Mouse (Mus musculus): Measurements from ENCODE around the gene Sh3pxd2a. TPM values are rescaled to one million over a fixed set of nuclear protein-coding genes. Genes with fewer than 3 reads are reported as not detected.
A peak's percentile ranks its signal among the peaks of the same experiment; 100 is the strongest.

Sh3pxd2a gene
- polyA plus RNA-seq, 1 experiment from 2014 or later: 6.4 TPM

GRCm38 (mm10) chr19:47306128-47306916, 157.9 kb downstream of the Sh3pxd2a start:
- ATAC-seq (replicated peaks; ENCODE audit: low FRiP score): no peak
- peak overlapping the region; percentile 75 for H3K27ac ChIP-seq
- peaks cover 67% of the 10 kb centered on the region for H3K4me1 ChIP-seq
- 76% methylated on average over 14 of the region's 14 CpGs for WGBS
- H3K27me3 ChIP-seq: no peaks in the 10 kb centered on the region
- no peaks in the 10 kb centered on the region for H3K9me3 ChIP-seq (replicated peaks)
- no peak overlapping the region for H3K9ac ChIP-seq
- H3K4me2 ChIP-seq: no peak overlapping the region
- no peak overlapping the region for H3K4me3 ChIP-seq (replicated peaks)
- peaks cover 34% of the 10 kb centered on the region for H3K36me3 ChIP-seq

DNA sequence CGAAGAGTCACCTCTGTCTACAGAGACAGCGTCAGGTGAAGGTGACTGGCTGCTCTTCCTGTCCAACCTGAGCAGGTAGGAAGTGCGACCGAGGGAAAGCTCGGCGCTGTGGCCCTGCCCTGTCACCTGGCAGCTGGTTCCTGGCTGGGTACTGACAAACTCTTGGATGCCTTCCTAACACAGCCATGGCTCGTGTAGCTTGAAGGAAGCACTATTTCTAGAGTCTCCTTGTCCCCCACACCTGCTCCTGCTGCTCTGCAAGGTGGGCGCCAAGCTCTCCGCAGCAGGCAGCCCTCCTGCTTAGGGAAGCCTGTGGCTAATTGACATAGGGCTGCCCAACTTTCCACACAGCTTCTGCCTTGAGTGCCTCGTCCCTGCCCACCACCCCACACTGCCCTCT, 158.8 kb downstream of the Sh3pxd2a start:
- H3K4me3 ChIP-seq (replicated peaks): no peak overlapping the region
- WGBS: 89% methylated on average over 10 of the region's 10 CpGs
- no peak overlapping the region for H3K9ac ChIP-seq
- peaks cover 31% of the 10 kb centered on the region for H3K36me3 ChIP-seq
- H3K27me3 ChIP-seq: no peaks in the 10 kb centered on the region
- no peak overlapping the region for H3K4me2 ChIP-seq
- H3K4me1 ChIP-seq: peaks cover 71% of the 10 kb centered on the region
- no peak overlapping the region for H3K27ac ChIP-seq
- ATAC-seq (replicated peaks; ENCODE audit: low FRiP score): no peak
- no peaks in the 10 kb centered on the region for H3K9me3 ChIP-seq (replicated peaks)

DNA sequence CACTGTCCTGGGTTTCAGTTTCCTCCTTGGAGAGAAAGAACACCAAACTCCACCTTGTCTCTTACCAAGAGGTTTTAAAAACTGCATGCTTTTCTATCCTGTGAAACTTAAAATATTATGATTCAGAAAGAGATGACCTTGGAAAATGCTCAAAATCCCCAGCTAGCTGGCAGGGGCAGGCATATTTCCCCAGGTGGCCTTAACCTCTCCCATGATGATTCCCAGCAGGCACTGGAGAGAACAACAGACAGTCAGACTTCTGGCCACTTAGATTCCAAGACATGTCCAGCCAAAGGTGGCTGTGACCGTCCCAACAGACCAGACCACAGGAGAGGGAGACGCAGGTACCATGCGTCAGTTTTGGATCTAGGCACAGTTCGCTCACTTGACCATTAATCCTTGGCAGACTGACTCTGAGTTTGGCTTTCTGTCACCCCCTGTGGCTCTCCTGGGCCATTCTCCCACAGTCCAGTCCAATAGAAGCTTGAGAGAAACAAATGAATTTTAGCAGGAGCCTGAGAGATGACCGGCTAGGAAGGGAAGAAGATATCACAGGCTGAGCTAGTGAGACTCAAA, 159.9 kb downstream of the Sh3pxd2a start:
- no peak overlapping the region for H3K9ac ChIP-seq
- H3K36me3 ChIP-seq: peaks cover 25% of the 10 kb centered on the region
- H3K4me3 ChIP-seq (replicated peaks): no peak overlapping the region
- peaks cover 66% of the 10 kb centered on the region for H3K4me1 ChIP-seq
- no peaks in the 10 kb centered on the region for H3K27me3 ChIP-seq
- no peaks in the 10 kb centered on the region for H3K9me3 ChIP-seq (replicated peaks)
- no peak overlapping the region for H3K4me2 ChIP-seq
- ATAC-seq (replicated peaks; ENCODE audit: low FRiP score): no peak
- WGBS: 88% methylated on average over 5 of the region's 5 CpGs
- H3K27ac ChIP-seq: peak overlapping the region; percentile 29; the same call in 1 of the 2 replicates

- no peak overlapping the region for H3K4me2 ChIP-seq
- peak overlapping the region; percentile 96 for H3K27ac ChIP-seq
- ATAC-seq (replicated peaks; ENCODE audit: low FRiP score): no peak
- WGBS: 84% methylated on average over 10 of the region's 10 CpGs
- H3K9ac ChIP-seq: no peak overlapping the region
- H3K4me1 ChIP-seq: peaks cover 66% of the 10 kb centered on the region
- H3K27me3 ChIP-seq: no peaks in the 10 kb centered on the region
- H3K4me3 ChIP-seq (replicated peaks): no peak overlapping the region
- H3K9me3 ChIP-seq (replicated peaks): no peaks in the 10 kb centered on the region
- peaks cover 22% of the 10 kb centered on the region for H3K36me3 ChIP-seq
These were observed 161.1 kb downstream of the Sh3pxd2a start for GRCm38 (mm10) chr19:47303128-47303527.

DNA sequence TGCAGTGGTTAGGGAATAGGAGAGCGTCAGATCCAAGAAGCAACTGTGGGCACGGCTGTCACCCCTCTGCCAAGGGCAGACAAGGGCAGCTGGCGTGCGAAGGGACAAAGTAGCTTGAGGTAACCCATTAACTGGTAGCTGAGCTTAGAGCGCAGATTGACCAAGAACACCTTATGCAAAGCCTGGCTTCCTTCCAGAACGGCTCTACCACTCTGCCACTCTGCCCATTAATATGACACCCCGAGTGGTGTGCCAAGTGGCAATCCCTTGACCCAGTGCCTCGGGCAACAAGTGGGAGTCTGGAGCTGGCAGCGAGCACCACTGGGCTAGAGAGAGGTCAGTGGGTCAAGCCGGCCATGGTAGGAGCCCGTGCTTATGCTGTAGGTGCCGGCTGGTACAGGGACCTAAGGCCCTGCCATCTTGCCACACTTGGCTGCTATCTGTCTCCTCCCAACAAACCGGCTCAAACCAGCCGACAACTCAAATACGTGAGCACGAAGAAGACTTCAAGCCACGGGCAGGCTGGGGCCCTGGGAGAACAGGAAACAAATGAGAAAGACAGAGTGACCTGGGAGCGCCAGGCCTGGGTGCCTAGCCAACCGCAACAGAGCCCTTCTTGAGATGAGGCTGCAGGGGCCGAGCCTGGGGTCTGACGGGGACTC, 161.9 kb downstream of the Sh3pxd2a start:
- peak overlapping the region; percentile 35 for H3K4me2 ChIP-seq
- peak overlapping the region; percentile 96 for H3K27ac ChIP-seq
- no peaks in the 10 kb centered on the region for H3K27me3 ChIP-seq
- H3K9ac ChIP-seq: 0 out of 2 replicates have a peak overlapping the region, but pooled peaks have one; percentile 30
- H3K4me1 ChIP-seq: peaks cover 66% of the 10 kb centered on the region
- peak; percentile 80 for ATAC-seq (replicated peaks; ENCODE audit: low FRiP score)
- no peak overlapping the region for H3K4me3 ChIP-seq (replicated peaks)
- H3K9me3 ChIP-seq (replicated peaks): no peaks in the 10 kb centered on the region
- 33% methylated on average over 21 of the region's 21 CpGs for WGBS
- H3K36me3 ChIP-seq: peaks cover 23% of the 10 kb centered on the region

DNA sequence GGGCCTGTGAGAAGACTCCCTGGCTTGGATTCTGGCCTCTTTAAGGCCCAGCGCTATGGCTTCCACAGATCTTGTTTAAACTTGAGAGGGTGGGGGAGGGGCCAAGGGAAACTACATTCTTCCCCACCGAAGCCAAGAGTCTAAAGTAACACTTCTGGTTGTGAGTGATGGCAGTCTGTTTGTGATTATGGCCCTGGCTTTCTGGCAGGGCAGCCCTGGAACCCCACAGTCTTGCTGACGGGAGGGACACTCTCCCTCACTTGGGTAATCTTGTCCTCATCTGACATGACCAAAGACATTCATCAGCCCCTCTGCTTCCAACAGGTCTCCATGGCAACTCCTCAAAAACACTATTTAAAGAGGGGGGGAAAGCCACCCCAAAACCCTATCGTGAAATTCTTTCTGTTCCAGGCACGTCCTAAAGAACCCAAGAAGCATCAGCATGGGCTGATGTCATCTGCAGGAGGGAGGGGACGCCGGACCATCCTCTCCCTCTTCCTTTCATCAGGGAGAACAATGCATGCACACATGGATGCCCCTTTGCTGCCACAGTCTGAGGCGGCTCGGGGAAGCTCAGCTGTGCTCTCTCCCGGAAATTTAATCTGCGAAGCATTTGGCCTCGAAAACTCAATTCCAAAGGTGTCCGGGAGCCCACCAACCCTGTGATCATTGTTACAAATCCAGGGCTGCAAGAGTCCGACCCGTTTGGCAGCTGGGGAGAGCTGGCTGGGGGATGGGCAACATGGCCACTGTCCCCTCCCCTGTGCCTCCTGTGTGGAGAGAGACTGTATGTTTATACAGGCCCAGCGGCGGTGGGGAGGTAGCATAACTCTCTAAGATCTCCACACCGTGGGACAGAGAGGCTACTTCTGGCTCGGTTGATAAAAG, 162.7 kb downstream of the Sh3pxd2a start:
- no peaks in the 10 kb centered on the region for H3K9me3 ChIP-seq (replicated peaks)

GRCm38 (mm10) chr19:47298100-47298499, 166.1 kb downstream of the Sh3pxd2a start:
- Histone ChIP-seq H3K36me3 (peaks cover 18% of the 10 kb centered on the region), H3K9me3 (replicated peaks) (no peaks in the 10 kb centered on the region), H3K4me1 (peaks cover 41% of the 10 kb centered on the region), H3K4me3 (replicated peaks) (no peak overlapping the region), H3K4me2 (no peak overlapping the region), H3K27ac (no peak overlapping the region), H3K9ac (no peak overlapping the region), H3K27me3 (no peaks in the 10 kb centered on the region)
- ATAC-seq (replicated peaks; ENCODE audit: low FRiP score): no peak
- WGBS: 87% methylated on average over 11 of the region's 11 CpGs

More for the DNA sequence above, 162.7 kb downstream of the Sh3pxd2a start:
- H3K4me1 ChIP-seq: peaks cover 59% of the 10 kb centered on the region
- H3K4me2 ChIP-seq: peak overlapping the region; percentile 35
- peak; percentile 46 for ATAC-seq (replicated peaks; ENCODE audit: low FRiP score)
- H3K9ac ChIP-seq: peak overlapping the region; percentile 30; the same call in 1 of the 2 replicates
- WGBS: 8% methylated on average over 19 of the region's 19 CpGs
- no peak overlapping the region for H3K4me3 ChIP-seq (replicated peaks)
- H3K36me3 ChIP-seq: peaks cover 24% of the 10 kb centered on the region
- H3K27me3 ChIP-seq: no peaks in the 10 kb centered on the region
- peak overlapping the region; percentile 96 for H3K27ac ChIP-seq

DNA sequence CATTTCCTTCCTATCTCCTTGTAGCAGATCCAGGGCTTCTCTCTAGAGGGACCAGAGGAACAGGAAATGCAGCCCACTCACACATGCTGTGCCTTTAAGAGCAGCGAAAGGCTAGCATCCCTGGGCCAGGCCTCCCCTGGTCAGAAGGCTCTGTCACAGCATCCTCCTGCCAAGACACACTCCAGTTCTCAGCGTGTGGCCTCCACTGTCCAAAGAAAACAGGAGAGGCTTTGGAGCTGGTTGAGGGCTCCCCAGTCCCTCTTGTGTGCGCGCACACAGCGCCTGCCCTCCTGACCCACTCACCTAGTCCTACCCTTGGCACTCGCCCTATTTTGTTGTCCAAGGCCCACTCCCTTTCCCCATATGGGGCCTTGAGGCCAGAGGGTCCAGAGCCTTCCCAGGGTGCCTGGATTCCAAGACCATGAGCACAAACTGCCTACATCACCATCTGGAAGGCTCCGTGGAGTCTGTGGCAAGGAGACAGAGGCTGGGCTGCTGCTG, 171.7 kb downstream of the Sh3pxd2a start:
- 43% methylated on average over 7 of the region's 7 CpGs for WGBS

GRCm38 (mm10) chr19:47291307-47292080, 172.7 kb downstream of the Sh3pxd2a start:
- no peaks in the 10 kb centered on the region for H3K27me3 ChIP-seq
- peak; percentile 72 for ATAC-seq (replicated peaks; ENCODE audit: low FRiP score)
- no peaks in the 10 kb centered on the region for H3K9me3 ChIP-seq (replicated peaks)
- WGBS: 43% methylated on average over 7 of the region's 7 CpGs
- H3K36me3 ChIP-seq: peaks cover 21% of the 10 kb centered on the region
- H3K4me2 ChIP-seq: no peak overlapping the region
- H3K4me3 ChIP-seq (replicated peaks): no peak overlapping the region
- H3K27ac ChIP-seq: peak overlapping the region; percentile 81
- no peak overlapping the region for H3K9ac ChIP-seq
- peaks cover 53% of the 10 kb centered on the region for H3K4me1 ChIP-seq

More for the DNA sequence above, 171.7 kb downstream of the Sh3pxd2a start:
- no peaks in the 10 kb centered on the region for H3K27me3 ChIP-seq
- no peak overlapping the region for H3K4me2 ChIP-seq
- H3K9me3 ChIP-seq (replicated peaks): no peaks in the 10 kb centered on the region
- H3K36me3 ChIP-seq: peaks cover 22% of the 10 kb centered on the region
- H3K9ac ChIP-seq: no peak overlapping the region
- peak overlapping the region; percentile 81 for H3K27ac ChIP-seq
- ATAC-seq (replicated peaks; ENCODE audit: low FRiP score): no peak; the same call in 1 of the 2 replicates
- H3K4me1 ChIP-seq: peaks cover 43% of the 10 kb centered on the region
- H3K4me3 ChIP-seq (replicated peaks): no peak overlapping the region

- Histone ChIP-seq H3K36me3 (peaks cover 60% of the 10 kb centered on the region), H3K27me3 (no peaks in the 10 kb centered on the region), H3K9me3 (replicated peaks) (no peaks in the 10 kb centered on the region), H3K4me3 (replicated peaks) (no peak overlapping the region), H3K27ac (no peak overlapping the region; the same call in 1 of the 2 replicates), H3K9ac (no peak overlapping the region), H3K4me1 (peaks cover 52% of the 10 kb centered on the region), H3K4me2 (no peak overlapping the region)
- 57% methylated on average over 17 of the region's 17 CpGs for WGBS
- no peak for ATAC-seq (replicated peaks; ENCODE audit: low FRiP score)
These were observed 177.2 kb downstream of the Sh3pxd2a start for GRCm38 (mm10) chr19:47286886-47287450.

Measured in kidney, embryonic 15.5 days (tissue).